Mouse (Mus musculus): Measurements from ENCODE around the gene Skint10. TPM values are rescaled to one million over a fixed set of nuclear protein-coding genes. Genes with fewer than 3 reads are reported as not detected.
A peak's percentile ranks its signal among the peaks of the same experiment; 100 is the strongest.

Skint10 gene
- total RNA-seq (2014; fragmentation: Nextera tagmentation) (not detected in 2 replicates), total RNA-seq (2017) (not detected in 2 replicates)

DNA sequence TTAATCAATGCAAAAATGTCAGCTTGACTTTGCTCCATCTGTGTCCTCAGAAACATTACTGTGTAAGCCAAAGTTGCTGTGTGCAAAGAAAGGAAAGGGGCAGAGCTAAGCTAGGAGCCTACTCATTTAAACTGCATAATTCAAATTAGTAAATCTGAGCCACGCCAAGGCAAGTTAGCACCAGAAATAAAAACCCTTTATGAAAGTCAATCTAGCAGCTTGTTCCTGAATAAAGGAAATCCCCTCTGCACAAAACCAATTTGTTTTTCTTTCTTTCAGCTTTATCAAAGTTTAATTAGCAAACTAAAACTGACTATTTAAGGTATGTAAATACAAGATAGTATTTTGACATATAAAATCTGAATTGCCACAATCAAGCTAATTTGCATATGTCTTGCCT lies at the start of gene Skint10:
Gene Skint10 (minus strand): TSS at position 101 of the 400 bp plus-strand sequence.
- no peak for ATAC-seq (replicated peaks; ENCODE audit: low FRiP score, low TSS enrichment, poor library complexity, severe bottlenecking)

GRCm38 (mm10) chr4:112790646-112791045 lies 16.0 kb upstream of the Skint10 start:
- ATAC-seq (replicated peaks; ENCODE audit: low FRiP score, low TSS enrichment, poor library complexity, severe bottlenecking) = 0 out of 2 replicates have a peak, but pooled peaks have one; percentile 37

Other genes with a start within 250 kb of the Skint10 start
- gene Skint2, start 217.7 kb downstream of the Skint10 start, total RNA-seq (2014; fragmentation: Nextera tagmentation) = not detected in 2 replicates
- not detected in 2 replicates for gene Skint2, start 217.7 kb downstream of the Skint10 start, total RNA-seq (2017)